Mouse (Mus musculus) lung, embryonic 14.5 days (tissue): Measurements from ENCODE around the gene Fbxw8. TPM values are rescaled to one million over a fixed set of nuclear protein-coding genes. Genes with fewer than 3 reads are reported as not detected.

ENCODE experiments used
- ATAC-seq: fragments of 200-750 bp; cut with Nextera tagmentation; 2 replicates; pipeline ENCODE4 v1.8.0; 2017; ENCODE audit warnings: mild to moderate bottlenecking, moderate TSS enrichment, moderate library complexity; ENCODE audit not compliant: insufficient read depth
- DNase-seq: peaks from one replicate; pipeline ENCODE4 v3.0.0-alpha.2; 2015
- H3K27ac ChIP-seq: fragments of 300-500 bp; sonication (generic); 2 replicates; pipeline ENCODE4 v1.5.1; 2014; ENCODE audit warnings: low read depth, mild to moderate bottlenecking, moderate library complexity
- H3K27me3 ChIP-seq: fragments of 300-500 bp; sonication (generic); 2 replicates; pipeline ENCODE4 v1.6.1; 2014; ENCODE audit warnings: low read length, control low read depth; ENCODE audit not compliant: insufficient read depth
- H3K36me3 ChIP-seq: fragments of 300-500 bp; sonication (generic); 2 replicates; pipeline ENCODE4 v1.6.1; 2014; ENCODE audit warnings: control low read depth; ENCODE audit not compliant: insufficient read depth
- H3K4me1 ChIP-seq: fragments of 300-500 bp; sonication (generic); 2 replicates; pipeline ENCODE4 v1.6.1; 2014; ENCODE audit warnings: antibody characterized with exemption, control low read depth; ENCODE audit not compliant: insufficient read depth
- H3K4me2 ChIP-seq: fragments of 300-500 bp; sonication (generic); 2 replicates; pipeline ENCODE4 v1.6.1; 2014; ENCODE audit warnings: mild to moderate bottlenecking
- H3K4me3 ChIP-seq: fragments of 300-500 bp; sonication (generic); 2 replicates; pipeline ENCODE4 v1.5.1; 2014; ENCODE audit warnings: low read depth, low read length
- H3K9ac ChIP-seq: fragments of 300-500 bp; sonication (generic); 2 replicates; pipeline ENCODE4 v1.6.1; 2014
- H3K9me3 ChIP-seq: fragments of 300-500 bp; sonication (generic); 2 replicates; pipeline ENCODE4 v1.6.1; 2016; ENCODE audit warnings: low read depth, low read length, control low read depth
- CTCF ChIP-seq: IDR thresholded peaks from 2 replicates; pipeline ENCODE4 v1.5.1; 2016; ENCODE audit warnings: antibody characterized with exemption, low read depth
- WGBS: fragments of 180-500 bp; shearing (Covaris S2); extraction: QIAGEN DNeasy Blood & Tissue Kit; methylation state at CpG from one replicate; pipeline ENCODE4 v1.1.7; 2014; 5-methylcytosine and 5-hydroxymethylcytosine counted together
- polyA plus RNA-seq: library from polyadenylated mRNA; unstranded; fragments of >200 nt; fragmentation: Nextera tagmentation; extraction: Ambion mirVana; gene quantifications from 2 replicates; pipeline ENCODE4 v1.2.1, GENCODE M21; 2014

Fbxw8 gene
- polyA plus RNA-seq, 1 experiment from 2014 or later, result 31.3 TPM

GRCm38 (mm10) chr5:118186903-118187633 lies 31.8 kb upstream of the Fbxw8 start:
- Histone ChIP-seq H3K4me2 (no peak overlapping the region), H3K27me3 (peaks cover 3% of the 10 kb centered on the region; the same call in 1 of the 2 replicates), H3K4me1 (no peaks in the 10 kb centered on the region), H3K36me3 (no peaks in the 10 kb centered on the region), H3K27ac (no peak overlapping the region), H3K9ac (no peak overlapping the region), H3K4me3 (no peak overlapping the region), H3K9me3 (no peaks in the 10 kb centered on the region)
- TF ChIP-seq CTCF, result no peak
- ATAC-seq (no peak), DNase-seq (no peak)
- 78% methylated on average over 9 of the region's 9 CpGs for WGBS

GRCm38 (mm10) chr5:118177640-118178039 lies 22.4 kb upstream of the Fbxw8 start:
- TF ChIP-seq CTCF, result no peak
- ATAC-seq (no peak), DNase-seq (no peak)
- Histone ChIP-seq H3K9me3 (no peaks in the 10 kb centered on the region), H3K9ac (no peak overlapping the region), H3K4me2 (no peak overlapping the region), H3K27me3 (peaks cover 26% of the 10 kb centered on the region), H3K4me3 (no peak overlapping the region), H3K27ac (no peak overlapping the region), H3K36me3 (no peaks in the 10 kb centered on the region), H3K4me1 (no peaks in the 10 kb centered on the region)
- WGBS, result 53% methylated on average over 7 of the region's 7 CpGs

- Histone ChIP-seq H3K27ac (no peak overlapping the region), H3K9ac (no peak overlapping the region), H3K9me3 (no peaks in the 10 kb centered on the region), H3K36me3 (no peaks in the 10 kb centered on the region), H3K27me3 (peaks cover 51% of the 10 kb centered on the region), H3K4me3 (no peak overlapping the region), H3K4me2 (peak overlapping the region; percentile 52; the same call in 1 of the 2 replicates), H3K4me1 (no peaks in the 10 kb centered on the region)
- ATAC-seq, result no peak
- no peak for DNase-seq
- peak; percentile 29; the same call in 1 of the 2 replicates for TF ChIP-seq CTCF
- 17% methylated on average over 2 of the region's 2 CpGs for WGBS
These were observed 19.9 kb upstream of the Fbxw8 start for GRCm38 (mm10) chr5:118175137-118175536.

GRCm38 (mm10) chr5:118174310-118175009 lies 19.2 kb upstream of the Fbxw8 start:
- DNase-seq, result no peak
- no peak for TF ChIP-seq CTCF
- H3K4me2 ChIP-seq, result peak overlapping the region; percentile 52
- ATAC-seq, result no peak
- no peak overlapping the region for H3K9ac ChIP-seq
- under 1% methylated on average over 22 of the region's 22 CpGs for WGBS
- H3K4me3 ChIP-seq, result peak overlapping the region; percentile 19
- no peaks in the 10 kb centered on the region for H3K9me3 ChIP-seq
- H3K27ac ChIP-seq, result no peak overlapping the region
- no peaks in the 10 kb centered on the region for H3K4me1 ChIP-seq
- no peaks in the 10 kb centered on the region for H3K36me3 ChIP-seq
- H3K27me3 ChIP-seq, result peaks cover 57% of the 10 kb centered on the region

- WGBS, result 2% methylated on average over 27 of the region's 27 CpGs
- Histone ChIP-seq H3K4me1 (no peaks in the 10 kb centered on the region), H3K9me3 (no peaks in the 10 kb centered on the region), H3K4me2 (peak overlapping the region; percentile 59), H3K4me3 (peak overlapping the region; percentile 25), H3K27ac (no peak overlapping the region), H3K9ac (no peak overlapping the region), H3K36me3 (no peaks in the 10 kb centered on the region), H3K27me3 (peaks cover 76% of the 10 kb centered on the region)
- DNase-seq (no peak), ATAC-seq (no peak)
- no peak for TF ChIP-seq CTCF
These were observed 16.9 kb upstream of the Fbxw8 start for GRCm38 (mm10) chr5:118172078-118172723.

- DNase-seq (no peak), ATAC-seq (no peak)
- no peak overlapping the region for H3K27ac ChIP-seq
- no peaks in the 10 kb centered on the region for H3K9me3 ChIP-seq
- peak overlapping the region; percentile 59 for H3K4me2 ChIP-seq
- under 1% methylated on average over 36 of the region's 36 CpGs for WGBS
- H3K27me3 ChIP-seq, result peaks cover 77% of the 10 kb centered on the region
- no peak for TF ChIP-seq CTCF
- no peaks in the 10 kb centered on the region for H3K4me1 ChIP-seq
- no peak overlapping the region for H3K9ac ChIP-seq
- H3K4me3 ChIP-seq, result peak overlapping the region; percentile 25
- H3K36me3 ChIP-seq, result no peaks in the 10 kb centered on the region
These were observed 16.4 kb upstream of the Fbxw8 start for GRCm38 (mm10) chr5:118171665-118172064.
